Mouse (Mus musculus): ENCODE measurements around the gene Cryga. TPM values are rescaled to one million over a fixed set of nuclear protein-coding genes. Genes with fewer than 3 reads are reported as not detected.
"Not testable (repeated sequence)": the region's sequence is repeated elsewhere in the genome, so short reads cannot be mapped to it uniquely, and the experiment has no call there.

Cryga gene
- polyA plus RNA-seq, 1 experiment from 2014 or later = not detected

- Histone ChIP-seq H3K9me3 (no peaks in the 10 kb centered on the region), H3K4me1 (peaks cover 6% of the 10 kb centered on the region), H3K4me3 (no peak overlapping the region), H3K27ac (no peak overlapping the region), H3K36me3 (replicated peaks) (no peaks in the 10 kb centered on the region), H3K27me3 (ENCODE audit: poor library complexity, severe bottlenecking) (no peaks in the 10 kb centered on the region)
- 25% methylated on average over 5 of the region's 5 CpGs for WGBS
- no peak for DNase-seq (ENCODE audit: extremely low spot score, low spot score)
Observed at GRCm38 (mm10) chr1:65075607-65076006, 27.6 kb downstream of the Cryga start.

- H3K4me3 ChIP-seq = no peak within 1 kb of the TSS
- H3K27ac ChIP-seq = no peak within 1 kb of the TSS
- 61% methylated on average over 6 of the region's 6 CpGs for WGBS
- H3K36me3 ChIP-seq (replicated peaks) = no peaks in the 10 kb centered on the region
- peaks cover 6% of the 10 kb centered on the region for H3K4me1 ChIP-seq
- no peaks in the 10 kb centered on the region for H3K9me3 ChIP-seq
- no peaks in the 10 kb centered on the region for H3K27me3 ChIP-seq (ENCODE audit: poor library complexity, severe bottlenecking)
- DNase-seq (ENCODE audit: extremely low spot score, low spot score) = no peak
Observed at GRCm38 (mm10) chr1:65073589-65073988, 29.6 kb downstream of the Cryga start, which contains the start of gene Crygc. TSS of gene Crygc (minus strand) at chr1:65073689.

GRCm38 (mm10) chr1:65067842-65068241 lies 35.3 kb downstream of the Cryga start:
- Histone ChIP-seq H3K36me3 (replicated peaks) (no peaks in the 10 kb centered on the region), H3K9me3 (no peaks in the 10 kb centered on the region), H3K4me3 (no peak overlapping the region), H3K27ac (no peak overlapping the region), H3K4me1 (no peaks in the 10 kb centered on the region; the same call in 1 of the 2 replicates), H3K27me3 (ENCODE audit: poor library complexity, severe bottlenecking) (no peaks in the 10 kb centered on the region)
- no peak for DNase-seq (ENCODE audit: extremely low spot score, low spot score)

GRCm38 (mm10) chr1:65064201-65064600 lies 39.0 kb downstream of the Cryga start:
- no peaks in the 10 kb centered on the region for H3K9me3 ChIP-seq
- H3K27ac ChIP-seq = no peak overlapping the region
- DNase-seq (ENCODE audit: extremely low spot score, low spot score) = no peak
- no peak overlapping the region for H3K4me3 ChIP-seq
- 88% methylated on average over 15 of the region's 15 CpGs for WGBS
- no peaks in the 10 kb centered on the region for H3K27me3 ChIP-seq (ENCODE audit: poor library complexity, severe bottlenecking)
- no peaks in the 10 kb centered on the region for H3K36me3 ChIP-seq (replicated peaks)
- H3K4me1 ChIP-seq = no peaks in the 10 kb centered on the region; the same call in 1 of the 2 replicates

- WGBS = 73% methylated on average over 8 of the region's 8 CpGs
- H3K27ac ChIP-seq = no peak within 1 kb of the TSS
- no peak for DNase-seq (ENCODE audit: extremely low spot score, low spot score)
- no peaks in the 10 kb centered on the region; the same call in 1 of the 2 replicates for H3K4me1 ChIP-seq
- H3K27me3 ChIP-seq (ENCODE audit: poor library complexity, severe bottlenecking) = no peaks in the 10 kb centered on the region
- no peaks in the 10 kb centered on the region for H3K9me3 ChIP-seq
- H3K36me3 ChIP-seq (replicated peaks) = no peaks in the 10 kb centered on the region
- no peak within 1 kb of the TSS for H3K4me3 ChIP-seq
Observed at GRCm38 (mm10) chr1:65063352-65063751, 39.8 kb downstream of the Cryga start, which contains the start of gene Crygd. TSS of gene Crygd (minus strand) at chr1:65063452.

GRCm38 (mm10) chr1:65052140-65052539 lies 51.0 kb downstream of the Cryga start:
- 34% methylated on average over 2 of the region's 2 CpGs for WGBS
- H3K9me3 ChIP-seq = no peaks in the 10 kb centered on the region
- peaks cover 31% of the 10 kb centered on the region for H3K4me1 ChIP-seq
- H3K36me3 ChIP-seq (replicated peaks) = no peaks in the 10 kb centered on the region
- DNase-seq (ENCODE audit: extremely low spot score, low spot score) = no peak
- peaks cover 8% of the 10 kb centered on the region; the same call in 1 of the 2 replicates for H3K27me3 ChIP-seq (ENCODE audit: poor library complexity, severe bottlenecking)
- no peak overlapping the region for H3K4me3 ChIP-seq
- H3K27ac ChIP-seq = peak overlapping the region; percentile 62

GRCm38 (mm10) chr1:65051696-65052095 lies 51.5 kb downstream of the Cryga start:
- Histone ChIP-seq H3K27me3 (ENCODE audit: poor library complexity, severe bottlenecking) (peaks cover 8% of the 10 kb centered on the region; the same call in 1 of the 2 replicates), H3K4me3 (no peak overlapping the region), H3K27ac (peak overlapping the region; percentile 62), H3K4me1 (peaks cover 31% of the 10 kb centered on the region), H3K36me3 (replicated peaks) (no peaks in the 10 kb centered on the region), H3K9me3 (no peaks in the 10 kb centered on the region)
- no peak for DNase-seq (ENCODE audit: extremely low spot score, low spot score)
- 57% methylated on average over 7 of the region's 7 CpGs for WGBS

- not testable (repeated sequence) for H3K36me3 ChIP-seq (replicated peaks); H3K4me3 ChIP-seq; H3K27me3 ChIP-seq (ENCODE audit: poor library complexity, severe bottlenecking); H3K9me3 ChIP-seq
- peak within 1 kb of the TSS; percentile 62 for H3K27ac ChIP-seq
- 63% methylated on average over 12 of the region's 12 CpGs for WGBS
- H3K4me1 ChIP-seq = peaks cover 31% of the 10 kb centered on the region
- peak; percentile 18 for DNase-seq (ENCODE audit: extremely low spot score, low spot score)
Observed at GRCm38 (mm10) chr1:65050952-65051351, 52.2 kb downstream of the Cryga start, which contains the start of gene Cryge. TSS of gene Cryge (minus strand) at chr1:65051149.

Other genes starting within 250 kb of the Cryga start
- 6.2 and 7.2 TPM in 2 replicates for gene Plekhm3, start 146.5 kb downstream of the Cryga start, polyA plus RNA-seq (2016; fragmentation: Nextera tagmentation; extraction: Ambion mirVana)
- gene Akr1cl, start 70.6 kb downstream of the Cryga start, polyA plus RNA-seq (2016; fragmentation: Nextera tagmentation; extraction: Ambion mirVana) = 0.22 and 0.37 TPM in 2 replicates
- gene Cryge, start 52.2 kb downstream of the Cryga start, polyA plus RNA-seq (2016; fragmentation: Nextera tagmentation; extraction: Ambion mirVana) = 2.0 and 2.9 TPM in 2 replicates
- not detected in 2 replicates for gene Crygd, start 39.9 kb downstream of the Cryga start, polyA plus RNA-seq (2016; fragmentation: Nextera tagmentation; extraction: Ambion mirVana)
- 0.37 and 0.64 TPM in 2 replicates for gene Crygc, start 29.7 kb downstream of the Cryga start, polyA plus RNA-seq (2016; fragmentation: Nextera tagmentation; extraction: Ambion mirVana)
- gene Crygb, start 21.1 kb downstream of the Cryga start, polyA plus RNA-seq (2016; fragmentation: Nextera tagmentation; extraction: Ambion mirVana) = not detected in 2 replicates
- gene Gm28845, start 16.2 kb upstream of the Cryga start, polyA plus RNA-seq (2016; fragmentation: Nextera tagmentation; extraction: Ambion mirVana) = not detected in 2 replicates
- 0.14 and 0.25 TPM in 2 replicates for gene D630023F18Rik, start 19.8 kb upstream of the Cryga start, polyA plus RNA-seq (2016; fragmentation: Nextera tagmentation; extraction: Ambion mirVana)
- gene Idh1, start 83.1 kb upstream of the Cryga start, polyA plus RNA-seq (2016; fragmentation: Nextera tagmentation; extraction: Ambion mirVana) = 245 and 249 TPM in 2 replicates
- gene Pikfyve, start 83.3 kb upstream of the Cryga start, polyA plus RNA-seq (2016; fragmentation: Nextera tagmentation; extraction: Ambion mirVana) = 13.1 and 16.3 TPM in 2 replicates
- gene Pth2r, start 178.7 kb upstream of the Cryga start, polyA plus RNA-seq (2016; fragmentation: Nextera tagmentation; extraction: Ambion mirVana) = 0.38 and 0.54 TPM in 2 replicates

Data from forebrain, embryonic 10.5 days (tissue).